Mouse (Mus musculus): ENCODE measurements around the gene Mtmr4.

Gene Mtmr4

DNA sequence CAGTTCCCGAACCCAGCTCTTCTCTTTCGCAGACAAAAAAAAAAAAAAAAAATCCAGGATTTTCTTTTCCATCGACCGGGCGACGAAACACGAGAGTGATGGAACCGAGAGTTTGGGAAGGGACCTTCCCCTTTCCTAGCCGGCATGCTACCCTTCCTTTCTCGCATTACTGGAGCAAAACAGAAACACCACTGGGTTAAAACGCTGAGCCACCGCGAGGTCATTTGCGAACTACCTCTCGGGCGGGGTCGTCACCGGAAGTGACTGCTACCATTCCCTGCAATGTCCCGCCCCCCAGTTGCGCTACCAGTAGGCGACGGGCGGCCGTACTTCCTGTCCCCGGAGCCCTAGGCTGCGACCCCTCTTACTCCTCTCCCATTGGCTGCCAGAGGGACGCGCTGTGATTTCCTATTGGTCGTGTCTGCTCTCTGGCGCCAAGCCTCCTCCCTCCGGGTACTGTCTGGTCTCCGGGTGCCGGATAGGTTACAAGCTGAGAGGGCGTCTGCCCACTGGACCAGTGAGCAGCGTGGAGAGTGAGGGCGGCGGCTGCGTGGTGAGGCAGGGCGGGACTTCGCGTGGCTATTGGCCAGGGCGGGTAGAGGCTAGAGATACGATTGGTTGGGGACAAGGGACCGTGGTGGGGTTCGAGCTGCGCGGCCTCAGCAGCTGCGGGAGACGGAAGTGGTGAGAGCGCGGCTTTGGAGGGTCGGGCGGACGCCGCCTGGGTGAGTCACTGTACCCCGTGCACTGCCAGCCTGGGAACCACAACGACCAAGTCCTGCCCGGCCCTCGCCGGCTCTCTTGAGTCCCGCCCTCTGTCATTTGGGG, at the start of gene Mtmr4:
Gene Mtmr4 (plus strand): TSS at position 637 of the 828 bp plus-strand sequence.
- peak; percentile 100 for DNase-seq (ENCODE audit: low spot score)

DNA sequence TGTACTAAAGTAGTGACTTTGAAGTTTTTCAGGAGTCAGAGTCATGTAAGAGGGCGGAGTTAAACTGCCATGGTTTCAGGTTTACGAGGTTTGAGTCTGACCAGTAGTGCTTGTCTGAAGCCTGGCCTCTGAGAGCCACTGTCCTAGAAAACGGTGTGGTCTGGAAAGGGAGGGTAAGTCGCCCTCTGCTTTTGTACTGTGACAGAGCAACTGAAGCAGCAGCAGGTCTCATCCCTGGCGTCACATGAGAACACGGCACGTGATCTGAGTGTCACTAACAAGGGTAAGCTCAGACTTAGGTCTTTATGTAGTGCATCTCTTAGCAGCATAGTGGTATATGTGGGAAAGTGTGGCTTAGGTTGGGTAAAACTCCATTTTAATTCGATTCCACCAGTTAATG, 49.7 kb upstream of the Mtmr4 start:
- no peak for DNase-seq (ENCODE audit: low spot score)

DNA sequence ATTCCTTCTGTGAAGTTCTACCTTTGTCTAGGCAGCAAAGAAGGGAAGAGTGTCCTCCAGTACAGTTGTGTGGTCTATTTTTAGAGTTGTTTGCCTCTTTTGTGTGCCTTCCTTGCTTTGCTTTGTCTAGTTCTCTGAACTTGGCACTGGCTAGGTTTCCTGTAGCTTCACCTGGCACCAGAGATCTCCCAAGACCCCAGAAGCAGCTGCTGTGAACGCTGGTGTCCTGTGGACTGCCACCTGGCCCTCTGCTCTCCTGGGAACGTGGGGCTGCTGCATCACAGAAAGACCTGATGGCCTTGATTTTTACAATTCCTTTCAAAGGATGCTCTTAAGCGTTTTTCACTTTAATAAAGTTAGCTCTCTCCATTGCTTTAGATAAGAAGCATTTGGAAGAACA, 49.1 kb upstream of the Mtmr4 start:
- no peak for DNase-seq (ENCODE audit: low spot score)

DNA sequence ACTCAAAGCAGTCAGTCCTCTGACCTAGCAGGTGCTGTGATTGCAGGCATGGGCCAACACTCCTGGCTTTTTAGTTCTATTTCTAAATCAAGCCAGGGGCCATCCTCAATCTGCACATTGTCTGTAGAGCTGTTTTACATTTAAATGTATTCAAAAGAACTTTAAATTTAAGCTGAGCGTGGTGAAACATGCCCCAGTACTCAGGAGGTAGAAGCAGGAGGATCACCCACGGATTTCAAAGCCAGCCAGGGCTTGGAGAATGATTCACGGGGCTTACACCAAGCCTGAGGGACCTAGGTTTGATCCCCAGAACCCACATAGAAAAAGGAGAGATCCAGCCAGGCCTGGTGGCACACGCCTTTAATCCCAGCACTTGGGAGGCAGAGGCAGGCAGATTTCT, 38.6 kb upstream of the Mtmr4 start:
- no peak for DNase-seq (ENCODE audit: low spot score)

DNA sequence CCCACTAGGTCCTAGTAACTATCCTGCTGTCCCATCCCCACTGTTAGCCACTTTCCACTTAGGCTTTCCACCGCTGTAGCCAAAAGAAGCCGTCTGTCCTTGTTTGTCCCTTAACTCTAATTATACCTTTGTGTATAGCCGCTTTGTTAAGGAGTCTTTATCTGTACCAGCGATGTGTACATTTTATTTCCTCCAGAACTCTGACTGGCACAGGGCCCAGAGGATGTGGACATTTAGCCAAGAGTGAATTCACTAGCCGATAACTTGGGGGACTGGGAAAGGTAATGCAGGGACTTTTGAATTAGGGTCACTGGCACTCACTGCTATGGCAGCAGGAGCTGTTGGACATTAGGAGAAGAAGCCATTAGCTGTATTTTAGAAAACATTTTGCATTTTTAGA, 37.6 kb upstream of the Mtmr4 start:
- DNase-seq (ENCODE audit: low spot score), result no peak

DNA sequence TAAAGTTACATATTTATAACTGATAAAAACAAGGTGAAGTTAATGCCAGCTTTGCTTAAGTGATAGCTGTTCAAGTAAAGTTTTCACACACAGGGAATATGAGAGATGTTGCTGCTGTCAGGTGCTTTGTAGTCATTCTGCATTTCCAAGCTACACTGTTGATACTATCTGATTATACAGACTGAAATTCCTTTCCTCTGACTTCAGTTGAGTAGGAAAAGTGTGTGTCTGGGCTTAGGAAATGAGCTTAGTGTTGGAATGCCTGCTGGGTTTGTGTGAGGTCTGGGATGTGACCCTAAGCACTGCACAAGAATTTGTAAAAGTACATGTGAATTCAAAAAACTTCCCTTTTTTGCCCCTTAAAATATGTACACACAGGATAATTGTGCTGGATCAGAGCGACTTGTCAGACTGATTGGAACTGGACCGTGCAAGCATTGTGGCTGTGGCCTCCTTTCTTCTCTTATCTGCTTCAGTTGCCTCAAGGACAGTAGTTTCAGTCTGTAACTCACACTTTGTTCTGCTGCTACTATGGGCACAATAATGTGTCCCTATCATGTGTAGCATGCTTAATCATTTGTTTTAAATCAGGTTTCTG, 36.8 kb upstream of the Mtmr4 start:
- no peak for DNase-seq (ENCODE audit: low spot score)

DNA sequence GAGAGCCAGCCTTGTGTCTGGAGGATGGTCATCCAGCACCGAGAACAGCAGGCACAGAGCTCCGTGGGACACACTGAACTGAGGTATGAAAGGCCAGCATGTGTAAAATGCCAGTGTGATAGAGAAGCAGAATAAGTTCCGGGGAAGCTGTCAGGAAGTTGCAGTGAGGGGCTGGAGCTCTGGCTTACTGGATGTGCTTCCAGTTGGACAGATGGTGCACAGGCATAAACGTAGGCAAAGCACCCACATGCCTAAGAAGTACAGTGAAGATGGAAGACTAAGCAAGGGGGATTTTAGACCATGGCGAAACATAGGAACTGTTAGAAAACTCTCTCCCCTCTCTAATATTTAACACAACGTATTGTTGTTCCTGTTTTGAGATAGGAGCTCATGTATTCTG, 30.8 kb upstream of the Mtmr4 start:
- no peak for DNase-seq (ENCODE audit: low spot score)

DNA sequence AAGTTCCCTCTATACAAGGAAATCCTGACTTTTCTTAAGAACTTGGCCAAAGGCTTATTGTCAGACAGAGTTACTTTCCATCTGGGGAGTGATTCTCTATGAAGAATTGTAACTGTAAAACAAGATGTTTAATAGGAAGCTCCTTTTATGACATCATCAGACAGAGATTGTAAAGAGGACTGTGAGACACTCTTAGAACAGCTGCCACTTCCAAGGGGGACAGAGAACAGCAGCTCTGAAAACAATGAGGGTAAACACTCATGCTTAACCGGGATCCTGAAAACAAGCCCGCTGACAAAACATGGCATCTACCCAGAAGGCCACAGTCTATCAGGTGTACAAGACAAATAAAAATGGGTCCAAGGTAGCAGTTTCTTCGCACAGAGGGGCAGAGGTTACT, 25.5 kb upstream of the Mtmr4 start, which contains the start of gene Gm11492:
Gene Gm11492 (plus strand): TSS at position 153 of the 400 bp plus-strand sequence.
- no peak for DNase-seq (ENCODE audit: low spot score)

DNA sequence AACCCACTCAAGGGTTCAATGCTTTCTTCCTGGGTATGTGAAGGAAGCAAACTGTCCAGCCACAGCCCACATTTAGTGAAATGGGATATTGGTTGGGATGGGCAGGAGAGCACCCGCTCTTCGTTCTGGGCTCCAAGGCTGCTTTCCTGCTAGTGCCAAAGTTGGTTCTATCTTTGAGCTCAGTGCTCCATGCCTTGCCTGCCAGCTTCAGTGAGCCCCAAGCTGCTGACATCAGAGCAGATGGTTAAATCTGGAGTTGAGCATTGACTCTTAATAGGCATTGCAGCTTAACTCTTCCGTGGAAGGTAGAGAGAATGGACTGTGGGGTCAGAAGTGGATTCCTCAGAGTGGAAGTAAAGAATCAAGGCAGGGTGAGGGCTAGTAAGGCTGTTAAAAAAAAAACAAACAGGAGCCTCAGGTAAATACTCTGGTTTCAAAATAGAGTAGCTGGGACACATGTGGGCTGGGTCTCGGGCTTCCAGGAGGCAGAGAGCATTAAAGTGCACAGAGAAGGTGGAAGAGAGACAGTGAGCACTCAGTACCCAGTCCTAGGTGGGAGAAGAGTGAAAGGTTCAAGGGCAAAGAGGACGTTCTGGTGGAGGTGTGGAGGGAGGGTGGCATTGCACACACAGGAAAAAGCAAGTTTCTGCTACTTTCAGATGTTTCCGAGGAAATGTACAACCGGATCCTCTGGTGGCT, 23.6 kb upstream of the Mtmr4 start, which contains the start of gene Sept4:
Gene Sept4 (plus strand): TSS at position 649 of the 699 bp plus-strand sequence.
- no peak for DNase-seq (ENCODE audit: low spot score)

DNA sequence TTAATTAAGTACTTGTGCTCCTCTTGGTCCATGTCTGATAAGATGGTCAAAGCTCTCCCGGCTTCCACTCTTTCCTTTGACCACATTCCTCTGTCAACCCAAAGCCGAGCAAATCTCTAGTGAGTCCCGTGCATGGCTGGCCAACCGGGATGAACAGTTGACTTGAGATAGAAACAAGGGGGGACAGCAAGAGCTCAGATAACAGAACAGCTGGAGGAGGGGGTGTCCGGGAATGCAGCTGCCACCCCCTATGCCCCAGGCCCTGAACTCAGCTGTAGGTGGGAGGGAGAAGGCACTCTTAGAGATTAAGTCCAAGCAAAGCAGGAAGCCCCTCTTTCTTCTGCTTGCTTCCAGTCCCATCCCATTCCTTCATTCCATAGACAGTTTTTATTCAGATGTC, 21.2 kb upstream of the Mtmr4 start:
- no peak for DNase-seq (ENCODE audit: low spot score)

DNA sequence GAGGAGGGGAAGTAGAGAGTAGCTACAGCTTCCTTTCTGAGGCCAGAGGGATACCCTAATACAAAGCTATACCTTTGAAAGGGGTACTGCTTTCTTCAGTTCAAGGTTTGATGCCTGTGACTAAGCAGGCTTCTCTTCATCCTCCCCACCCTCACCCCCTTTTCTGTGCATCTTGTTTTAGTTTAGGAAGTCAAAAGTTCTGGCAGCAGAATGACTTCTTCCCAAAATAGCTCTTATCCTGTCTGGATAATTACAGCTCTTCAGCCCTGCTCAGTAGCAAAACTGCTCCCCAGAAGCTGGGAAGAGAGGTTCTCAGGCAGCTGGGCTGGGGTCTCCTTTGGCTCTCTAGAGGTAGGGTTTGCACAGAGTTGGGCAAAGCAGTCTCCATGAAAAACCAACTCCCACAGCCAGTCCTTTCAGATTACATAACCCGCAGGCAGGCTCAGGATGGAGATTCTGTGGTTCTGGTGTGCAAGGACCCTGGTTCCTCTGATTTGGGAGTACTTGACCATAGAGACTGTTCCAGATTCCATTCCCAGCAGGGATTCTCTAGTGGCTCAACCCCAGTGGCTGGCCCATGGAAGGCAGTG, 20.5 kb upstream of the Mtmr4 start:
- no peak for DNase-seq (ENCODE audit: low spot score)

DNA sequence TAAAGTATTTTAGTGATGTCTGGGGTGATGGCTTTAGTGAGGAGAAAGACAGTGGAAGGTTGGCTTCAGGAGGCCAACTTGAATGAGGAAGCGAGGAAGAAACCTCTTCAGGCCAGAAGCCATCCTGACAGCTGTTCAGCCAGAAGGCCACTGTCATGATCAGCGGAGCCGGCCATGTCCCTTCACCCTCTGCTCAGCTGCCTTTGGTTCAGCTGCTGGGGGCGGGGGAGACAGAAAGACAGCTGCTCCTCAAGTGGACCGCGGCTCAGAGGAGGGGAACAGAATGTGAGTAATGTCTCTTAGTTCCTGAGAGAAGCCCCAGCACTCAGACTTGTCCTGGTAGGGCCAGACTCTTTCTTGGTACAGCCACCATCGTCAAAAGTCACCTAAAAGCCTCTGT, 18.2 kb upstream of the Mtmr4 start:
- DNase-seq (ENCODE audit: low spot score), result no peak

DNA sequence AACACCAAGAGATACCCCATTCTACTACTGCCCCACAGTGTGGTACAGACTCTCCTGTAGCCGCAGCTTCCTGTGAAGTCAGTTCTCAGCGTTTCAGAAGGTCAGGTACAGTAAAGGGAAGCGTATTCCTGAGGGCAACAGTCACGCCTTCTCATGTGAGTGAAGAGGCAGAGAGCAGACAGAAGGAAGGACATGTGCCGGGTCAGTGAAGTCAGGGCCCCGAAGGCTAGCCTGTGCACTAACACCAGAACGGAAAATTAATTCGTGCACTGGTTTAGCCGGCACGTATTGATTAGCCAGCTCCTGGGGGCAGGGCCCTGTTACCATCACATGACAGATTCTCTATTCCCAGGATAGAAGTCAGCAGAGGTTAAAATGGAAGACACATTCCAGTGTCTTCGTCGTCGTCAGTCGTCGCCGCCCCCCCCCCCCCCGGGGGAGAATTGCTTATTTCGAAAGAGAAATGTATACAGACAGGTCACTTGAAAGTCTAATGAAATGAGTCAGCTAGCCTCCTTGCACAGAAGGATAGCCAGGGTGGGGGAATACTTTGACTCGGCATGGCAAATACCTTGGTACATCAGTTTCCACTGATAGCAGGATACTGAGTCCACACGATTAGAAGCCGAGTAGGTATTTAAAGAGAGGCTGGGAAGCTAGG, 17.3 kb upstream of the Mtmr4 start:
- DNase-seq (ENCODE audit: low spot score), result peak; percentile 82

DNA sequence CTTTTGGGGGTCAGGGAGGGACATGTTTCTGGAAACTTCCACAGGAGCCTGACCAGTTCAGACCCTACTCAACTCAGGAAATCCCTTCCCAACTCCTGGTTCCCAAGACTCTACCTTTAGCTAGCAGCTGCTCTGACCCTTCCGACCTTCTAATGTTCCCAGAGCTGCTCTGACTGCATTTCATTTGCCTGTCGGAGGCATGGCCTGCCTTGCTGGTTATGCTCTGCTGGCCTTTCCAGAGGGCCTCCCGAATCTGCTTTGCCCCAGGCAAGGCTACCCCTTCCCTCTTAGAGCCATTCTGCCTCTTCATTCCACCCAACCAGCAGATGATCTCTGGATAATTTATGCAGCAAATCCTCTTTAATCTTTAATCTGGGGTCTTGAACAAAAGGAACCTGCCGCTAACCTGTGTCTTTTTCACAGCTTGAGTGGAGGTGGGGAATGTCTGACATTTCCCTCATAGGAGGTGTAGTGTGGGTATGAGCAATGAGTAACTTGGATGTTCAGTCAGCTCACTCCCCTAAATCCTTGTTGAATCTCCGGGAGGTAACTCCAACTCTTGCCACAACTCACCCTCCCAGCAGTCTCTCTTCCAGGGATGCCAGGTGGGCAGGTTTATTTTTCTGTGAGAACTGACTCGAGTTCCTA, 14.2 kb upstream of the Mtmr4 start:
- DNase-seq (ENCODE audit: low spot score), result no peak

DNA sequence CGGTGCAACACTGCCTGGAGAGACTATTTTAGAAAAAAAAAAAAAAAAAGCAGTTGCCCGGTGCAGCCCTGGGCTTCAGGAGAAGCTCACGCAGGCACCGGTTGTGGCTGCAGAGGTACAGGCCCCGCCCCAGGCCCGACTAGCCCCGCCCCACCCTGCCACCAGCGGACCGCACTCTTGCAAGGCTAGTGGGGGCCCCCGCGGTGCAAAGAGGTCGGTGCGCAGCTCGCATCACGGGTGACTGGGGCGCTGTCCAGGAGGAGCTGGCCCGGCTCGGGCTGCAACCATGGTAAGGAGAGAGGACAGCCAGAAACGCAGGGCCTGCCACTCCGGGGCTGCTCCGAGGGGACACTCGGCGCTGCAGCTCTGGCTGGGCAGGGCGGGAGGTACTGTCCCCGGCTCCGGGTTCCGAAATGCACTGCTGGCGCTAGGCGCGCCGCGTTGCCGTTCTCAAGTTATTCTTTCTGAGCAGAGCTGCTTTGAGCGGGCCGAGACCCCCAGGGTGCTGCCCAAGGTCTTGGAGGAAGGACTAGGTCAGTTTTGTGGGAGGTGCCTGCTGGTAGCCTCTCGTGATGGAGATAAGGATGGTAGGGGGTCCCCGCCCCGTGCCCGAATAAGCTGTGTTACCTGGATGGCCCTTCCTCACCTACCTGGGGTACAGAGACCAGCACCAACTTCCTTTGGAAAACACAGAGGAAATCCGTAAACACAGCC, 13.6 kb upstream of the Mtmr4 start:
- DNase-seq (ENCODE audit: low spot score), result peak; percentile 65

DNA sequence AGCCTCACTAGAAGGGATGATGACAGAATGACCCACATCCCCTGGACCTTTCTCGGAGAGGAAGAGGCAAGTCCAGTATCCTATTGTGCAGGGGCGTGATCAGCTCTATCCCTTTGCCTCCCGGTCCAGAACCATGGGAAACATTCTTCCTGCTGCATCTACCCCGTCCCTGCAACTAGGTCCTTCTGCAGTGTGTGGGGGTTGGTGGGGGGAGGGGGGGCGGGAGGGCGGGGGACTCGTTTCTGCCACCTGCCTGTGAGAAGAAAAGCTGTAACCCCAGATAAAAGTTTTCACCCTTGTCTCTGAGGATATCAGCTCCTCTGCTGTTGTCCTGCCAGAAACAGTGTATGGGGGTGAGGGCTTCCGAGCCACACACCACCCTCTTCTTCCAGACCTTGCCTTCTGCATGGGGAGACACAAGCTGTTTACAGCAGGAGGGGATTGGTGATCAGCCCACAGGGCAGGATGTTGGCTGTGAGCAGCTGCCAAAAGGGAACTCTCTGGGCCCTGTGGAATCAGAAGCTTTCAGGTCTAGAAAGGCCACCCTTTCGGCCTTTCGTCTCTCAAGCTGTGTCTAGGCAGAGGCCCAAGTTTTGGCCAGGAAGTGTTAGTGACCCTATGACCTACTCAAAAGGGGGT, 12.9 kb upstream of the Mtmr4 start:
- DNase-seq (ENCODE audit: low spot score), result no peak

DNA sequence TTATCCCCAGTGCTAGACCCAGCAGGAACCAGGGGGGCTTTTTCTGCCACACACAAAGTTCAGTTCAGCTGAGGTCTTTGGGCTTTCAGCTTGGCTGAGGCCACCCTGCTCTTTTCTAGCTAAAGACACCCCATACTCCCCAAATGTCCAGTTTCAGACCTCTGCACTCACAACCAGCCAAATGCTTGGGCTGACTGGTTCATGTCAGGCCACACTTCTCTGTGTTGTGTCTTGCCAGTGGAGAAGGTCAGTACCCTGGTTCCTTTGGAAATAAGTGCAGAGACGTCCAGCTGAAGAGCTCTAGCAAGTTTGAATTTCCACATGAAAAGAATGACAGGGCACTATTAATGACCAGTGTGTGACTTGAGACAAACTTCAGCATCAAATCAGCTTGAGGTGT, 12.2 kb upstream of the Mtmr4 start:
- DNase-seq (ENCODE audit: low spot score), result no peak

DNA sequence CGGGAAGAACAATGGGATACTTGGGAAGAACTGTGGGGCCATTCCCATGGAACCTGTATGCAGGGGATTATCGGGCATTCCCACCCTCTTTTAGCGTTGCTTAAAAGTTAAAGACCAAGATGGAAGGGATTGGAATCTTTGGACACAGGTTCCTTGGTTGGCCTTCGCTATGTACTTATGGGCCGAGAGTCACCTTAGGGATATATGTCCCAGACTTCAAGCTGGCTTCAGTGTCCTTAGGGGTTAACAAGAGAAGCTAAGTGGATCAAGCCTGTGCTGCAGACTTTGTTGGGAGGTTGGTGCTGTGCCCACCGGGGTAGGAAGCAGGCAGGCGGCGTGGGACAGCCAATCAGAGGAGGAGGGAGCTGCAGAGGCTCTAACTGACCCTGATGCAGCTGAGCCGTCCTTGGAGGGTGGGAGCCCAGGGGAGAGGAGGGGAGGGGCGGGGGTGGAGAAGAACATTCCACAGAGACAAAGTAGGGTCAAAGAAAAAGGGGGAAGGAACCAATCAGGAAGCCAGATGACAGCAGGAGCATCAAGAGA, 11.3 kb upstream of the Mtmr4 start:
- DNase-seq (ENCODE audit: low spot score), result no peak

DNA sequence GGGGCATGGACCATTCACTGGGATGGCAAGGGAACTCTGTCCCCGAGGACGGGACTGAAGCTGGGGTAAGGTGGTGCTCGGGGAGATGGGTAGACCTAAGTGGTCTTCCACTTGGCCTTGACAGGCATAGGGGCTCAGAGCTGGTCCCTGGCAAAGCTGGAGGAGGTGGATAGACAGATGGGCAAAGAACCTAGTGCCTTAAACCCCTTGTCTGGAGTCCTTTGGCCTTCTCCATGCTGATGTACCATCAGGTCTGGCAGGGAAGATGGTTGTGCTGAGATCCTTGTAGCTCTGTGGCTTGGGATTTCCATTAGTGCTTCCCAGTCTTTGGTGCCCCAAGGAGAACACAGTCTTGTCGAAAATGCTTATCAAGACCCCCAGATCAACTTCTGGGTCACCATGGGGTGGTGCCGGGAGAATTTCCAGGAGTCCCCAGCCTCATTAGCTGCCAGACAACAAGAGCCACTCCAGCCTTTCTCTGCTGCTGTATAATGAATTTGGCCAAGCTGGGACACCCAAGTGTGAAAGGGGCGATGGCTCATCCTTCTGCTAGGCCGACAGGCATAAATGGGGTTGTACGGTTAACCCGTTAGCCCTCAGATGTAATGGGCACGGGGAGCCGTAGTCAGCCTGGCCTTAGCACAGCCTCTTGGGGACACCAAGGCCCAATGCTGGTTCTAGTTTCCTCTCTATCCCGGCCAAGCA, 10.6 kb upstream of the Mtmr4 start:
- DNase-seq (ENCODE audit: low spot score), result no peak
